Mouse (Mus musculus) heart, adult 2 months (tissue): ENCODE results near the gene Cd300a. TPM values are rescaled to one million over a fixed set of nuclear protein-coding genes. Genes with fewer than 3 reads are reported as not detected.

Experiments
- DNase-seq, 2 experiments: peaks; one replicate each; pipeline ENCODE4 v3.0.0; 2021
- H3K27ac ChIP-seq: fragments of 200-600 bp; 2 replicates; pipeline ENCODE4 v1.8.1; 2022
- H3K27me3 ChIP-seq: fragments of 200-500 bp; 2 replicates; pipeline ENCODE4 v1.6.1; 2012; ENCODE audit warnings: mild to moderate bottlenecking, low read length, inconsistent platforms, mixed read lengths; ENCODE audit not compliant: control insufficient read depth, insufficient read depth
- H3K36me3 ChIP-seq: fragments of 200-500 bp; 2 replicates; pipeline ENCODE4 v1.6.1; 2012; ENCODE audit warnings: low read length, inconsistent platforms; ENCODE audit not compliant: control insufficient read depth, insufficient read depth
- H3K4me1 ChIP-seq: fragments of 200-500 bp; 2 replicates; pipeline ENCODE4 v1.6.1; 2011; ENCODE audit warnings: low read length; ENCODE audit not compliant: control insufficient read depth, insufficient read depth
- H3K4me3 ChIP-seq: fragments of 200-600 bp; 2 replicates; pipeline ENCODE4 v1.8.1; 2022
- H3K79me2 ChIP-seq: fragments of 200-500 bp; replicated peaks from 2 replicates; pipeline ENCODE4 v1.6.1; 2012; ENCODE audit warnings: mild to moderate bottlenecking, inconsistent platforms, low read length, moderate library complexity, mixed read lengths; ENCODE audit not compliant: control insufficient read depth, insufficient read depth
- H3K9ac ChIP-seq: fragments of 200-500 bp; 2 replicates; pipeline ENCODE4 v1.6.1; 2012; ENCODE audit warnings: low read depth, mild to moderate bottlenecking, control low read depth, inconsistent platforms, low read length, mixed read lengths
- CTCF ChIP-seq: fragments of 200-600 bp; IDR thresholded peaks from 2 replicates; pipeline ENCODE4 v1.8.1; 2022; ENCODE audit warnings: antibody characterized with exemption, mild to moderate bottlenecking, moderate library complexity
- EP300 ChIP-seq: fragments of 200-500 bp; IDR thresholded peaks from 2 replicates; pipeline ENCODE4 v1.6.1; 2011; ENCODE audit warnings: low read depth, low read length, control low read depth; ENCODE audit not compliant: insufficient read depth
- POLR2A ChIP-seq: fragments of 200-500 bp; IDR thresholded peaks from 2 replicates; pipeline ENCODE4 v1.6.1; 2011; ENCODE audit warnings: mild to moderate bottlenecking, low read depth, low read length, control low read depth; ENCODE audit not compliant: insufficient read depth
- WGBS: fragments of 180-500 bp; shearing (Covaris S2); methylation state at CpG from one replicate; pipeline ENCODE4 v1.1.7; 2018; 5-methylcytosine and 5-hydroxymethylcytosine counted together
- intact Hi-C: fragments of 180-260 bp; cut with DNase I; formaldehyde crosslinking; loops from one replicate; pipeline ENCODE4 v1.15.1; 2025
- polyA plus RNA-seq: library from polyadenylated mRNA; depleted of rRNA; stranded (reverse); fragments of >200 nt; gene quantifications from 2 replicates; pipeline ENCODE4 v1.2.3, GENCODE M21; 2012; rRNA removed
- total RNA-seq, 2 experiments: library from RNA; stranded (reverse); gene quantifications; 2 replicates each; pipeline ENCODE4 v1.2.3; 2021

The Cd300a gene
- total and polyA plus RNA-seq, 3 experiments: 0.77 to 1.1 (median 0.89) TPM

GRCm38 (mm10) chr11:114917120-114917519, 27.3 kb downstream of the Cd300a start:
- H3K27ac ChIP-seq: no peak overlapping the region
- H3K4me1 ChIP-seq: peaks cover 2% of the 10 kb centered on the region
- 58% methylated on average over 6 of the region's 6 CpGs for WGBS
- no peaks in the 10 kb centered on the region for H3K79me2 ChIP-seq
- no peak overlapping the region for H3K4me3 ChIP-seq
- H3K27me3 ChIP-seq: no peaks in the 10 kb centered on the region
- peak in 1 of 2 experiments; percentile 23 for DNase-seq
- TF ChIP-seq POLR2A: no peak
- no peak for TF ChIP-seq CTCF
- no peak for TF ChIP-seq EP300
- intact Hi-C loops: no loop called here
- no peaks in the 10 kb centered on the region for H3K36me3 ChIP-seq
- H3K9ac ChIP-seq: no peak overlapping the region

- TF ChIP-seq CTCF (no peak), EP300 (no peak), POLR2A (no peak)
- Histone ChIP-seq H3K36me3 (no peaks in the 10 kb centered on the region), H3K4me3 (no peak overlapping the region), H3K27me3 (no peaks in the 10 kb centered on the region), H3K9ac (no peak overlapping the region), H3K4me1 (no peaks in the 10 kb centered on the region), H3K27ac (no peak overlapping the region), H3K79me2 (no peaks in the 10 kb centered on the region)
- no peak for DNase-seq
- 60% methylated on average over 4 of the region's 4 CpGs for WGBS
- intact Hi-C loops: no loop called here
Observed at GRCm38 (mm10) chr11:114922439-114922838, 32.6 kb downstream of the Cd300a start.

- H3K4me3 ChIP-seq: no peak overlapping the region
- no peaks in the 10 kb centered on the region for H3K79me2 ChIP-seq
- no peaks in the 10 kb centered on the region for H3K36me3 ChIP-seq
- intact Hi-C loops: no loop called here
- WGBS: 70% methylated on average over 4 of the region's 4 CpGs
- H3K9ac ChIP-seq: no peak overlapping the region
- H3K4me1 ChIP-seq: no peaks in the 10 kb centered on the region
- DNase-seq: no peak
- H3K27me3 ChIP-seq: no peaks in the 10 kb centered on the region
- H3K27ac ChIP-seq: no peak overlapping the region
- TF ChIP-seq CTCF (peak; percentile 54), EP300 (no peak)
Observed at GRCm38 (mm10) chr11:114923961-114924360, 34.1 kb downstream of the Cd300a start.

GRCm38 (mm10) chr11:114929581-114929980, 39.7 kb downstream of the Cd300a start:
- H3K4me1 ChIP-seq: peaks cover 2% of the 10 kb centered on the region
- H3K4me3 ChIP-seq: no peak overlapping the region
- H3K27ac ChIP-seq: no peak overlapping the region
- DNase-seq: no peak
- WGBS: 61% methylated on average over 2 of the region's 2 CpGs
- no peaks in the 10 kb centered on the region for H3K36me3 ChIP-seq
- no peak overlapping the region for H3K9ac ChIP-seq
- H3K79me2 ChIP-seq: no peaks in the 10 kb centered on the region
- intact Hi-C loops: no loop called here
- H3K27me3 ChIP-seq: no peaks in the 10 kb centered on the region
- TF ChIP-seq EP300 (no peak), POLR2A (no peak), CTCF (no peak)

- 80% methylated on average over 5 of the region's 5 CpGs for WGBS
- Histone ChIP-seq H3K79me2 (no peaks in the 10 kb centered on the region), H3K9ac (no peak overlapping the region), H3K27me3 (no peaks in the 10 kb centered on the region), H3K4me1 (peaks cover 2% of the 10 kb centered on the region), H3K27ac (no peak overlapping the region), H3K36me3 (no peaks in the 10 kb centered on the region), H3K4me3 (no peak overlapping the region)
- intact Hi-C loops: no loop called here
- no peak for TF ChIP-seq POLR2A
- TF ChIP-seq CTCF: no peak
- TF ChIP-seq EP300: no peak
- DNase-seq: no peak
Observed at GRCm38 (mm10) chr11:114931041-114931440, 41.2 kb downstream of the Cd300a start.

- no peak overlapping the region for H3K4me3 ChIP-seq
- no peaks in the 10 kb centered on the region for H3K36me3 ChIP-seq
- no peak overlapping the region for H3K27ac ChIP-seq
- no peaks in the 10 kb centered on the region for H3K79me2 ChIP-seq
- WGBS: 71% methylated on average over 4 of the region's 4 CpGs
- no peak overlapping the region for H3K9ac ChIP-seq
- no peaks in the 10 kb centered on the region for H3K27me3 ChIP-seq
- H3K4me1 ChIP-seq: peaks cover 2% of the 10 kb centered on the region
- TF ChIP-seq CTCF (no peak), POLR2A (no peak), EP300 (no peak)
- intact Hi-C loops: no loop called here
- no peak for DNase-seq
Observed at GRCm38 (mm10) chr11:114933591-114933990, 43.8 kb downstream of the Cd300a start.

- no peak for DNase-seq
- Histone ChIP-seq H3K27me3 (no peaks in the 10 kb centered on the region), H3K79me2 (no peaks in the 10 kb centered on the region), H3K4me3 (no peak within 1 kb of the TSS), H3K27ac (no peak within 1 kb of the TSS), H3K36me3 (no peaks in the 10 kb centered on the region), H3K4me1 (peaks cover 2% of the 10 kb centered on the region), H3K9ac (no peak within 1 kb of the TSS)
- 31% methylated on average over 6 of the region's 6 CpGs for WGBS
- TF ChIP-seq CTCF (no peak), POLR2A (no peak), EP300 (no peak)
- intact Hi-C loops: no loop called here
Observed at GRCm38 (mm10) chr11:114934144-114934543, 44.3 kb downstream of the Cd300a start, which contains the start of gene Cd300lb. Gene Cd300lb (minus strand): TSS chr11:114934386.

Other genes with a start within 250 kb of the Cd300a start
- 100 to 1,000 TPM; 587 to 660 TPM for gene Rpl38, start 221.5 kb upstream of the Cd300a start, total RNA-seq
- gene Rpl38, start 221.5 kb upstream of the Cd300a start, polyA plus RNA-seq: 335 and 344 TPM in 2 replicates
- 1 to 10 TPM; 4.3 to 4.9 TPM for gene Ttyh2, start 214.6 kb upstream of the Cd300a start, total RNA-seq
- 6.3 and 7.5 TPM in 2 replicates for gene Ttyh2, start 214.6 kb upstream of the Cd300a start, polyA plus RNA-seq
- gene Dnaic2, start 162.6 kb upstream of the Cd300a start, total RNA-seq: under 1 TPM; 0.16 to 0.18 TPM
- gene Dnaic2, start 162.6 kb upstream of the Cd300a start, polyA plus RNA-seq: 0.44 and 1.5 TPM in 2 replicates
- under 1 TPM; 0.18 to 0.21 TPM for gene Kif19a, start 124.7 kb upstream of the Cd300a start, total RNA-seq
- 0.32 and 1.2 TPM in 2 replicates for gene Kif19a, start 124.7 kb upstream of the Cd300a start, polyA plus RNA-seq
- not detected for gene Btbd17, start 94.1 kb upstream of the Cd300a start, total RNA-seq
- gene Btbd17, start 94.1 kb upstream of the Cd300a start, polyA plus RNA-seq: 0.06 TPM in 1 of 2 replicates, not detected in the other
- gene Gpr142, start 91.1 kb upstream of the Cd300a start, total RNA-seq: not detected
- gene Gpr142, start 91.1 kb upstream of the Cd300a start, polyA plus RNA-seq: not detected in 2 replicates
- gene Gprc5c, start 38.9 kb upstream of the Cd300a start, total RNA-seq: 1 to 10 TPM; 6.3 to 7.9 TPM
- 11.6 and 11.9 TPM in 2 replicates for gene Gprc5c, start 38.9 kb upstream of the Cd300a start, polyA plus RNA-seq
- under 1 TPM; 0.70 to 0.75 TPM for gene Cd300lb, start 44.3 kb downstream of the Cd300a start, total RNA-seq
- gene Cd300lb, start 44.3 kb downstream of the Cd300a start, polyA plus RNA-seq: 0.61 and 0.70 TPM in 2 replicates
- not detected for gene Cd300c, start 79.1 kb downstream of the Cd300a start, total RNA-seq
- gene Cd300c, start 79.1 kb downstream of the Cd300a start, polyA plus RNA-seq: not detected in 2 replicates
- gene Cd300ld, start 99.9 kb downstream of the Cd300a start, total RNA-seq: 1 to 10 TPM; 1.7 to 1.8 TPM
- gene Cd300ld, start 99.9 kb downstream of the Cd300a start, polyA plus RNA-seq: 3.0 and 5.1 TPM in 2 replicates
- 1 to 10 TPM; 1.5 to 2.1 TPM for gene Cd300c2, start 111.8 kb downstream of the Cd300a start, total RNA-seq
- 2.0 and 2.2 TPM in 2 replicates for gene Cd300c2, start 111.8 kb downstream of the Cd300a start, polyA plus RNA-seq
- gene Cd300ld2, start 126.2 kb downstream of the Cd300a start, total RNA-seq: not detected
- gene Cd300ld2, start 126.2 kb downstream of the Cd300a start, polyA plus RNA-seq: 0.37 TPM in 1 of 2 replicates, not detected in the other
- 1 to 10 TPM in 1 of 2 experiments, under 1 TPM in 1; 0.52 to 1.1 TPM for gene Cd300ld4, start 137.0 kb downstream of the Cd300a start, total RNA-seq
- gene Cd300ld4, start 137.0 kb downstream of the Cd300a start, polyA plus RNA-seq: 0.47 and 3.9 TPM in 2 replicates
- gene Cd300ld5, start 147.7 kb downstream of the Cd300a start, total RNA-seq: 1 to 10 TPM; 2.7 to 9.1 TPM
- gene Cd300ld5, start 147.7 kb downstream of the Cd300a start, polyA plus RNA-seq: 3.0 TPM in 1 of 2 replicates, not detected in the other
- 1 to 10 TPM; 5.8 to 8.6 TPM for gene Cd300ld3, start 158.4 kb downstream of the Cd300a start, total RNA-seq
- 11.4 and 22.1 TPM in 2 replicates for gene Cd300ld3, start 158.4 kb downstream of the Cd300a start, polyA plus RNA-seq
- under 1 TPM; 0.45 to 0.50 TPM for gene Cd300e, start 172.1 kb downstream of the Cd300a start, total RNA-seq
- 0.18 and 0.47 TPM in 2 replicates for gene Cd300e, start 172.1 kb downstream of the Cd300a start, polyA plus RNA-seq
- under 1 TPM; 0.31 to 0.32 TPM for gene Rab37, start 201.4 kb downstream of the Cd300a start, total RNA-seq
- gene Rab37, start 201.4 kb downstream of the Cd300a start, polyA plus RNA-seq: 1.1 and 1.3 TPM in 2 replicates
- under 1 TPM; 0.11 to 0.60 TPM for gene Cd300lf, start 244.0 kb downstream of the Cd300a start, total RNA-seq
- gene Cd300lf, start 244.0 kb downstream of the Cd300a start, polyA plus RNA-seq: 0.38 and 1.00 TPM in 2 replicates